Mouse (Mus musculus) CH12.LX (cell line): ENCODE results near the gene Tank. TPM values are rescaled to one million over a fixed set of nuclear protein-coding genes. Genes with fewer than 3 reads are reported as not detected.

Experiments used
- DNase-seq: peaks from one replicate; pipeline ENCODE4 v3.0.0-alpha.2; 2013; ENCODE audit errors: extremely low read depth
- H3K27ac ChIP-seq: 2 replicates; pipeline ENCODE4 v1.5.1; 2012; ENCODE audit warnings: low read depth, mild to moderate bottlenecking, control low read depth, moderate library complexity; ENCODE audit not compliant: insufficient read depth
- H3K27me3 ChIP-seq: replicated peaks from 2 replicates; pipeline ENCODE3; 2012; ENCODE audit warnings: inconsistent platforms
- H3K36me3 ChIP-seq, 2 experiments: replicated peaks in 1 of 2; 2 replicates each; pipeline versions ENCODE3 to v1.6.1; 2012; ENCODE audit warnings: inconsistent platforms in 1 of 2, low read length in 1 of 2, mild to moderate bottlenecking in 1 of 2, mixed read lengths in 1 of 2, moderate library complexity in 1 of 2; ENCODE audit not compliant: control insufficient read depth in 1 of 2, insufficient read depth in 1 of 2
- H3K4me1 ChIP-seq, 2 experiments: 2 replicates each; pipeline ENCODE4 v1.6.1; 2012; ENCODE audit warnings: inconsistent platforms in 1 of 2, moderate library complexity in 1 of 2; ENCODE audit not compliant: insufficient read depth in 2 of 2, control insufficient read depth in 1 of 2
- H3K4me2 ChIP-seq: 2 replicates; pipeline ENCODE4 v1.6.1; 2012; ENCODE audit warnings: low read depth, mild to moderate bottlenecking, control low read depth; ENCODE audit not compliant: poor library complexity, insufficient read depth, severe bottlenecking
- H3K4me3 ChIP-seq, 3 experiments: fragments of 150-350 bp in 1 of 3; sonication (generic) in 1 of 3; replicated peaks in 1 of 3; 2 replicates each; pipeline versions ENCODE3 to v1.5.1; 2011 to 2012; ENCODE audit warnings: low read depth in 2 of 3, low read length in 2 of 3, mild to moderate bottlenecking in 2 of 3, moderate library complexity in 2 of 3, control low read depth in 1 of 3, improper control_type of control experiment in 1 of 3, inconsistent platforms in 1 of 3, mixed read lengths in 1 of 3; ENCODE audit not compliant: poor library complexity in 1 of 3
- H3K79me2 ChIP-seq: replicated peaks from 2 replicates; pipeline ENCODE4 v1.6.1; 2012; ENCODE audit warnings: mild to moderate bottlenecking, moderate library complexity; ENCODE audit not compliant: control insufficient read depth, poor library complexity, insufficient read depth, severe bottlenecking; ENCODE audit errors: extremely low read depth
- H3K9ac ChIP-seq: 2 replicates; pipeline ENCODE4 v1.6.1; 2012; ENCODE audit warnings: low read depth, mild to moderate bottlenecking, control low read depth, moderate library complexity; ENCODE audit not compliant: insufficient read depth
- H3K9me3 ChIP-seq: replicated peaks from 2 replicates; pipeline ENCODE3; 2012; ENCODE audit warnings: low read length, inconsistent platforms, mixed read lengths
- BHLHE40 ChIP-seq: IDR thresholded peaks from 2 replicates; pipeline ENCODE4 v1.6.1; 2011; ENCODE audit warnings: mild to moderate bottlenecking, low read depth, low read length, improper control_type of control experiment
- E2F4 ChIP-seq: IDR thresholded peaks from 2 replicates; pipeline ENCODE4 v1.6.1; 2011; ENCODE audit warnings: low read depth, low read length, improper control_type of control experiment; ENCODE audit not compliant: insufficient replicate concordance
- JUN ChIP-seq: IDR thresholded peaks from 2 replicates; pipeline ENCODE4 v1.6.1; 2011; ENCODE audit warnings: low read depth, mild to moderate bottlenecking, low read length, improper control_type of control experiment, moderate library complexity; ENCODE audit not compliant: insufficient read depth
- MAFK ChIP-seq: IDR thresholded peaks from 2 replicates; pipeline ENCODE4 v1.6.1; 2011; ENCODE audit warnings: low read length, improper control_type of control experiment; ENCODE audit not compliant: insufficient replicate concordance
- MAX ChIP-seq: IDR thresholded peaks from 2 replicates; pipeline ENCODE4 v1.6.1; 2011; ENCODE audit warnings: low read length, improper control_type of control experiment
- MXI1 ChIP-seq: IDR thresholded peaks from 2 replicates; pipeline ENCODE4 v1.6.1; 2011; ENCODE audit warnings: mild to moderate bottlenecking, low read depth, low read length, improper control_type of control experiment
- POLR2AphosphoS2 ChIP-seq: IDR thresholded peaks from 2 replicates; pipeline ENCODE4 v1.6.1; 2011; ENCODE audit warnings: low read depth, low read length, improper control_type of control experiment
- SMC3 ChIP-seq: IDR thresholded peaks from 2 replicates; pipeline ENCODE4 v1.6.1; 2011; ENCODE audit warnings: low read depth, low read length, improper control_type of control experiment
- ZC3H11A ChIP-seq: IDR thresholded peaks from 2 replicates; pipeline ENCODE4 v1.6.1; 2012; ENCODE audit warnings: low read depth, mild to moderate bottlenecking, inconsistent platforms, low read length, improper control_type of control experiment
- dilution Hi-C: fragments of 300-500 bp; cut with MboI; formaldehyde crosslinking; loops from 2 replicates; pipeline ENCODE4 v1.14.3; 2020; ENCODE audit warnings: low sequenced_read_pairs; ENCODE audit not compliant: extremely low pct_unique_long_range_greater_than_20kb, extremely low pct_ligation_motif_present
- in situ Hi-C: fragments of 300-500 bp; cut with MboI; formaldehyde crosslinking; loops from 3 replicates; pipeline ENCODE4 v1.14.3; 2019; ENCODE audit warnings: low sequenced_read_pairs, low pct_ligation_motif_present, low pct_unique_long_range_greater_than_20kb, mixed read lengths
- polyA plus RNA-seq: library from polyadenylated mRNA; unstranded; fragments of >175 nt; gene quantifications from 2 replicates; pipeline ENCODE4 v1.2.1, GENCODE M21; 2012; ENCODE audit warnings: low read depth; ENCODE audit not compliant: insufficient read length
- total RNA-seq, 2 experiments: library from RNA; depleted of rRNA; stranded (reverse); fragments of 300-350 nt in 1 of 2; fragments of >200 nt in 1 of 2; gene quantifications; 2 replicates each; pipeline ENCODE4 v1.2.3; 2012 to 2014

The Tank gene
- total and polyA plus RNA-seq, 3 experiments: 45.7 to 152 (median 68.7) TPM

- no peak for DNase-seq
- dilution Hi-C loops: no loop called here
- no peak overlapping the region for H3K4me3 ChIP-seq
- no peak overlapping the region for H3K4me2 ChIP-seq
- peaks cover 4% of the 10 kb centered on the region; the same call in 1 of the 2 replicates for H3K79me2 ChIP-seq
- no peak for TF ChIP-seq ZC3H11A
- TF ChIP-seq SMC3: no peak
- no peak for TF ChIP-seq JUN
- TF ChIP-seq MXI1: no peak
- in situ Hi-C loops: loop anchor here (25.0 kb wide), 1 partner anchor 961 kb away; no protein-coding TSS in a partner anchor
- H3K9me3 ChIP-seq: peaks cover 6% of the 10 kb centered on the region
- no peak overlapping the region for H3K9ac ChIP-seq
- no peak overlapping the region for H3K27ac ChIP-seq
- peaks cover 58 to 80% of the 10 kb centered on the region in 2 experiments for H3K36me3 ChIP-seq
- H3K4me1 ChIP-seq: no peaks in the 10 kb centered on the region
- H3K27me3 ChIP-seq: no peaks in the 10 kb centered on the region
These were observed 72.8 kb downstream of the Tank start for GRCm38 (mm10) chr2:61651206-61651605.

- Histone ChIP-seq H3K9me3 (peaks cover 9% of the 10 kb centered on the region), H3K79me2 (peaks cover 4% of the 10 kb centered on the region; the same call in 1 of the 2 replicates), H3K27me3 (no peaks in the 10 kb centered on the region), H3K4me3 (no peak overlapping the region)
- in situ Hi-C loops: loop anchor here (25.0 kb wide), 1 partner anchor 961 kb away; no protein-coding TSS in a partner anchor
- TF ChIP-seq MAFK: peak; percentile 83
- no peak for TF ChIP-seq BHLHE40
- TF ChIP-seq, all 38 proteins: peak for 1
- DNase-seq: no peak
- H3K4me2 ChIP-seq: no peak overlapping the region
- no peaks in the 10 kb centered on the region for H3K4me1 ChIP-seq
- H3K27ac ChIP-seq: no peak overlapping the region
- dilution Hi-C loops: no loop called here
- H3K9ac ChIP-seq: no peak overlapping the region
- peaks cover 59 to 80% of the 10 kb centered on the region in 2 experiments for H3K36me3 ChIP-seq
These were observed 73.3 kb downstream of the Tank start for GRCm38 (mm10) chr2:61651640-61652039.

GRCm38 (mm10) chr2:61655046-61655381 is 76.6 kb downstream of the Tank start:
- no peaks in the 10 kb centered on the region for H3K27me3 ChIP-seq
- H3K36me3 ChIP-seq: peaks cover 34 to 54% of the 10 kb centered on the region in 2 experiments
- TF ChIP-seq MAX (no peak), E2F4 (no peak), POLR2AphosphoS2 (no peak)
- dilution Hi-C loops (no loop called here), in situ Hi-C loops (loop anchor here (25.0 kb wide), 1 partner anchor 957 kb away; no protein-coding TSS in a partner anchor)
- H3K79me2 ChIP-seq: no peaks in the 10 kb centered on the region; the same call in 1 of the 2 replicates
- no peak overlapping the region for H3K4me3 ChIP-seq
- peaks cover 9% of the 10 kb centered on the region for H3K9me3 ChIP-seq
- H3K9ac ChIP-seq: no peak overlapping the region
- no peak overlapping the region for H3K27ac ChIP-seq
- H3K4me2 ChIP-seq: no peak overlapping the region
- no peaks in the 10 kb centered on the region for H3K4me1 ChIP-seq
- no peak for DNase-seq
